Mouse (Mus musculus): ENCODE results near the gene 1700020A23Rik.
"Not testable (repeated sequence)": the region's sequence is repeated elsewhere in the genome, so short reads cannot be mapped to it uniquely, and the experiment has no call there.

The 1700020A23Rik gene

GRCm38 (mm10) chr2:130404939-130405338 lies at the start of gene 1700020A23Rik, which contains the start of gene Gm28372:
Gene 1700020A23Rik (plus strand): TSS chr2:130405259.
Gene Gm28372 (plus strand): TSS chr2:130405239.
- DNase-seq: no peak

DNA sequence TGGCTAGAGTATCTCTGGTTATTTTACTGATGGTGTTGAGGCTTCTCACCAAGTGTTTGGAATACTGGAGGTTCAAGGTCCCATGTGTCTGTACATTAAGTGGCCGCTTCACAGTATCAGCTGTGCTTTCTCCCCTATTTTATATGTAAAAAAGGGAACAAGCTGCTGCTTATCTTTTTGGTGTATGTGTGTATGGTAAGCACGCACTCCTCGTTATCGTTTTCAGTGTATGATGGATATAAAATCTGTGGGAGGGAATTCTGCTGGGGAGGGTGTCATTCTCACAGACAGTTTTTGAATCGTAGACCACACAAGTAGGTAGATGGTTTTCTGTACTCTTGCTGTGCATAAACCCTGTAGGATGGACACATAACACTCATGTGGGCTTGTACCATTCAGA lies 47.5 kb upstream of the 1700020A23Rik start:
- DNase-seq: no peak

DNA sequence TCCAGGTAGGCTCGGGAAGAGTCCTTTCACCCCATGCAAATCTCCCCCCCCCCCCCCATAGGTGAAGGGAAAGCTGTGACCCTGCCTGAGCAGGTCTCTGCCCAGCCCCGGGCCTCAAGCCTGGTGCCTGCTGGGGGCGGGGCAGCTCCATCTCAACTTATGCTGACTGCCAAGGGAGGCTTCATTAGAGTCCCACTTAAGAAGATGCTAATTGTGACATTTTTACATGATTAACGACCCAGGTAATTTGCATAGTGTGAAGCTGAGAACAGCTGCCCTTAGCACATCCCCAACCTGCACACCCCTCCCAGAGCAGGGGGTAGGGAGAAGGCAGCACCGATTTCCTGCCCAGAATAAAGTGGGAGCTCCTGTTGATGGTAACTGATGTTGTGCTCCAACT lies 46.2 kb upstream of the 1700020A23Rik start:
- DNase-seq: no peak

DNA sequence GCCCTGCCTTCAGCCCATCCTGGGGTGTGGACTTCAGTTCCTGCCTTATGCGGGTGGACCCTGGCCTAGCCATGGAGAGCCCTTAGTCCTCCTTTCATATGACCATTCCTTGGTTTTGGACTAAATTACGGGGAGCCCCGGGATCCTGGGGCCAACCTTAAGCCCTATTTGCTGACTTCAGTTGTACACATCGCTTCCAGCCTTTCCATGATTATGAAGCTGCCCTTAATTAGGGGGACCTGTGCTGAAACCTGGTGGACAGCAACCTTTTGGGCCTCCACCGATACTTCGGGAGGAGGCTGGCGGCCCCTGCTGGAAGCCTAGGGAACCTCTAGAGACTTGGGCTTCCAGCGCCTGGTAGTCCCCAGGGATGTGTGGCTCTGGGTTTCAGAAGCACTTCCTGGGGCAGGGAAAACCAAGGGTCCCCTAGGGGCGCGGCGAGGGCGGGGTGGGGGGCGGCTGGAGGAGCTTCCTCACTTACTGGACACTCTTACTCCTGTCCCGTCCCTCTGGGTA lies 42.5 kb upstream of the 1700020A23Rik start:
- peak; percentile 35 for DNase-seq

GRCm38 (mm10) chr2:130365211-130366094 lies 39.6 kb upstream of the 1700020A23Rik start:
- DNase-seq: no peak

GRCm38 (mm10) chr2:130367386-130367785 lies 37.7 kb upstream of the 1700020A23Rik start:
- peak; percentile 30 for DNase-seq

DNA sequence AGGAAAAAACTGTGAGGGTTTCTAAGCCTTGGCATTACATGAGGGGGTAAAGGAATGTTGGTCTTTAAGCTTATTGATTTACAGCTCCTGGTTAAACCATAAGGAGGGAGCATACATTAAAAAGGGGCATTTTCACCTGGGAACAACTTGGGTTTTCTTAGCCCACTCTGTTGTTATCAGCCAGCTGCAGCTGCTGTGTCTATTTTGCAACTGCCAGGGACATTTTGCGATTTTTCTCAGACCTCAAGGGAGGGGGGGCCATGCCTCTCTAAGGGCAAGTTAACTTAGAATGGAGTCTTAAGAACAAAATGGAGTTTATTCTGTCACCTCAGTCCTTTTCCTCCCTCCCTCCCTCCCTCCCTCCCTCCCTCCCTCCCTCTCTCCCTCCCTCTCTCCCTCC lies 32.0 kb upstream of the 1700020A23Rik start:
- DNase-seq: not testable (repeated sequence)

DNA sequence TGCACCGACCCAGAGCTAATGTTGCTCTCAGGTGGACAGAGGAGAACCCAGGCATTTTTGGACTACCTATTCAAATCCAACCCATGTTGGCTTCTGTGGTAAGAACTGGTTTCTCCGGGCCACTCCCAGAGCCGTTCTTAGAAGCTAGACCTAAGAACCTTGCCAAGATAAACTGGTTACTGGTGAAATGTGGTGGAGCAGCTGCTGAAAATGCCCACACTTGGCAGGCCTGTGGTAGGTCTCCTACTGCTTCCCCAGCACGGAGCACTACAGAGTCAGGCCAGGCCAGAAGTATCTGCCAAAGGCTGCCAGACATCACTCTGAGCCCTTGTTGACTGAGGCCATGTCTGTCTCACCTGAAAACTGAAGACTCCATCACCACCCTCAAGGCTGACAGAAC lies 30.1 kb upstream of the 1700020A23Rik start:
- DNase-seq: peak; percentile 30

DNA sequence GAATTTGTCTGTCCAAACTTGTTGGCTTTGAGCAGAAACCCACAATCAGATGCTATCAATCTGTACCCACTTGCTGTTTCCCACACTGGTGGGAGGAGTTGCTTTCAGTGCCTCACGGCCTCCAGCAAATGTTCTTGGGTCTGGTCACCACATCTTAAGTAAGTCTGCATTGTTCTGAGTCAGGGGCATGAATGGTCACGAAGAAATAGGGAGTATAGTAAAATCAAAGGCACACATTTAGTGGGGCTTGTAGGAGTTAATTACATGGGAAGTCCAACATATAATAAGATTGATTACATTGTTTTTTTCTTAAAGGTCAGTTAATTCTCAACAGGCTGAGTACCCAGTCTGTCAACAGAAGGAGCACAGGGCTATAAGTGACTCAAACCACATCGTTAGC lies 21.9 kb upstream of the 1700020A23Rik start:
- no peak for DNase-seq

GRCm38 (mm10) chr2:130383895-130384294 lies 21.2 kb upstream of the 1700020A23Rik start:
- no peak for DNase-seq

- DNase-seq: peak; percentile 45
Observed at GRCm38 (mm10) chr2:130386212-130386611, 18.8 kb upstream of the 1700020A23Rik start.

DNA sequence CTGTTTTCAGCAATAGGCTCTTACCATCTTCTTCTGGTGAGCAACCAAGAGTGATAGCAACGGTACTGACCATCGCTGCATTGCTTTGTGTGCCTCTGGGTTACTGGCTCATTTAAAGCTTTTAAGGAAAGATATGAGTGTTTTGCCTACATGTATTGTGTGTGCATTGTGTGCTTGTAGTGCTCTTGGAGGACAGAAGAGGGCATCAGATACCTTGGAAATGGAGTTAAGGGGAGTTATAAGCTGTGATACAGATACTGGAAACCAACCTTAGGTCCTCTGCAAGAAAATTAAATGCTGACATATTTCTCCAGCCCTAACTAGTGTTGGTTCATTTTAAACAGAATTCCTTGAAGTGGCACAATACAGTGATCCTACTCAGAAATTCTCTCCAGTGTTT lies 16.3 kb upstream of the 1700020A23Rik start:
- peak; percentile 12 for DNase-seq

DNA sequence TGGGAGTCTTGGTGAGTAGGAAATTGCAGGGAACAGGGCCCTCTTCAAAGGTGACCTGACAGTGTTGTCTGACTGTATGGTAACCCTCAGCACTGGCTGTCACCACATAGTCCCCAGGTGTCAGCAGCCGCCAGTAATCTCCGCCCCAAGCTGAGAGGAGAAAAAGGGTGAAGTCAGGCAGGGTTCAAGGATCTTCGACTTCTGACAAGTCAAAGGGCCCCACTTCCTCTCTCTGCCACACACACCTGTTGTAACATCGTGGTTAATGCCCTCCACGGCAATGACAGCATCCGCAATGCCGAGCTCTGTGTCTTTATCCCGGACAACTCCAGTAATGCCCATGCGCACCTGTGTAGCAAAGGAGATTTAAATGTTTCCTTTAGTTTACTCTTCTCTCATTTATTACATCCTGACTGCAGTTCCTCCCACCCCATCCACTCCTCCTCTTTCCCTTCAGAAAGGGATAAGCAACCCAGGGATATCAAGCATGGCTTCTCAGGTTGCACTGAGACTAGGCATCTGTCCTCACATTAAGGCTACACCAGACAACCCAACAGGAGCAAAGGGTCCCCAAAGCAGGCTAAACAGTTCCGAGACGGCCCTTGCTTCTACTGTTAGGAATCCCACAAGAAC lies 13.9 kb upstream of the 1700020A23Rik start:
- no peak for DNase-seq

DNA sequence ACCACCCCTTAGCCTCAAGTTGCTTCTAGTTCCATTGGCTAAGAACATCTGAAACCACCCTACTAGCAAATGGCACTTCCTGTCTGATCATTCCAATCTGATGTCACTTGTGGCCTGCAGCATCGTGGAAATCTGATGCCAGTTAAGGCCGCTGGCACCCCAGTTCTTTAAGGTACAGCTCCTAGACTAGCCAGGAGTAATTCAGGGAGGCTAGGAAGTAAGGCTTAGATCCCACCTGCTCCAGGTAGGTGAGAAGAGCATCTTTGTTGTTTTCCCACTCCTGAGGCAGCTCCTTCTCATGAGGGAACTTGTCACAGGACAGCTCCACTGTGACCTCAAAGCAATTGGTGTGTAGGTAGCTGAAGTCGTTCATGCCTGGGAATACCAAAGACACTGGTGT lies 12.2 kb upstream of the 1700020A23Rik start:
- no peak for DNase-seq

DNA sequence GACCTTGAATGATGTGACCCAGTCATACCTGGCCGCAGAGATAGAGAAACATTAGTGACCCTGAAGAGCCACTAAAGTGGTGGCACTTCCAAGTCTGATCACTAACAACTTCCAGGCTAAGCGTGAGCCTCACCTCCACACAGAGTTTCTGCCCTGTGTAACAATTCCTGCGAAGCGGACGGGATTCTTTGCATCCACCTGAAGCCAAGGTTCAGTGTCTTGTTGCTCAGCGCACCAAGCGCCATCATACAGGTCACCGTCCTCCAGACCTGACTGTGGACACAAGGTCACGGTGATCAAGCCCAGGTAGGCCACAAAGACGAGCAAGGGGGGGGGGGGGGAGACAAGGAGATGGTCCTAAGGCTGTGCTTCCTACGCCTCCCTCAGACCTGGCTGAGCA lies 9.4 kb upstream of the 1700020A23Rik start:
- DNase-seq: no peak

- no peak for DNase-seq
Observed at GRCm38 (mm10) chr2:130397186-130397985, 7.7 kb upstream of the 1700020A23Rik start, which contains the start of gene Cpxm1. Gene Cpxm1 (minus strand): TSS chr2:130397574.

- DNase-seq: peak; percentile 38
Observed at GRCm38 (mm10) chr2:130398091-130398490, 7.0 kb upstream of the 1700020A23Rik start.

DNA sequence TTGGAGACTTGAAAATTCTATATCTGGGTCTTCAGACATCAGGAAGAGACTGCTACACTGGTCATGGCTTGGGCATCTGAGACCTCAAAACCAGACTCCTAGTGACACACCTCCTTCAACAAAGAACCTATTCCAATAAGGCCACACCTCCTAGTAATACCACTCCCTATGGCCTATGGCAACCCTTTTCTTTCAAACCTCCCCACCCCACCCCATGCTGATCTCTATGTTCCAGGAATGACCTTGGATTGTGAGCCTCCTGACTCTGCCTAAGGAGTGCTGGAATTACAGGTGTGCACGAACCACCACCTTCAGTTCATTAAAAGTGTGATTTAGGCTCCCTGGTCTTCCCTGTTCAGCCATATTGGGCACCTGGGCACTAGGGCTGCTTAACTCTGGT lies 5.0 kb upstream of the 1700020A23Rik start:
- DNase-seq: no peak

GRCm38 (mm10) chr2:130401891-130402290 lies 3.2 kb upstream of the 1700020A23Rik start:
- no peak for DNase-seq

DNA sequence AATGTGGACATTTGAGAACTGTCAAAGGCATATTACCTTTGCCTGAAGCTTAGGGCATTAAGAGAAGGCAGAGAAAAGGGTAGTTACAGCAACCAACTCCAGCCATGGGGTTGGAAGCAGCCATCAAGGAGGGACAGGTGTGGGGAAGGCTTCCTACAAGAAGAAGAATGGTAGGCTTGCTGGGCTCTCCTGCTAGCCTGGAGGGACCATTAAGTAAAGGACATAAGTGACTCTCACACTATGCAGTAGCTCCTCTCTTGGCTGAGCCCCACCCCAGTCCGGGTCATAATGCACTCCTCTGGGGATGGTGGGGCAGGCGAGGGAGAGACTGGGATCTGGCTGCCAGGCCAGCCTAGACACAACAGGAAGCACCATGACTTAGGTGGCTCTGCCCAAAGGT lies 1.1 kb downstream of the 1700020A23Rik start, which contains the start of gene Tmem239:
TSS of gene Tmem239 (plus strand) at position 301 of the 400 bp plus-strand sequence.
- no peak for DNase-seq

DNA sequence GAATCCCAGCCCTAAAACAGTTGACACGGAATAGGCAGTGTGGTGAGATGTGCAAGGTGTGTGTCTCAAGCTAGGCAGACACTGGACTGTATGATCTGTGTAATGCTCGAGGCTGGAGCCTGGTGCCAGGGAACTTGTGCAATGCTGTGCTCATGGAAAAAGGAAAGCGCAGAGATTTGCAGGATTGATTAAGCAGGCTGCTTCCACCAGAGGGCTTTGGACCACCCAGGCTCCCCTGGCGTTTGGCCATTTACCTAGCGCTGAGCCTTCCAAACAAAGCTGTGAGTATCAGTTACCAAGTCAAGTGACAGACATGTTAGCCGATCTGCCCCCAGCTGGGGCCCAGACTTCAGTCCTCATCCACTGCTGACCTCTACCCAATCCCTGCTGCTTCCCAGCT lies 3.1 kb downstream of the 1700020A23Rik start:
- no peak for DNase-seq

DNA sequence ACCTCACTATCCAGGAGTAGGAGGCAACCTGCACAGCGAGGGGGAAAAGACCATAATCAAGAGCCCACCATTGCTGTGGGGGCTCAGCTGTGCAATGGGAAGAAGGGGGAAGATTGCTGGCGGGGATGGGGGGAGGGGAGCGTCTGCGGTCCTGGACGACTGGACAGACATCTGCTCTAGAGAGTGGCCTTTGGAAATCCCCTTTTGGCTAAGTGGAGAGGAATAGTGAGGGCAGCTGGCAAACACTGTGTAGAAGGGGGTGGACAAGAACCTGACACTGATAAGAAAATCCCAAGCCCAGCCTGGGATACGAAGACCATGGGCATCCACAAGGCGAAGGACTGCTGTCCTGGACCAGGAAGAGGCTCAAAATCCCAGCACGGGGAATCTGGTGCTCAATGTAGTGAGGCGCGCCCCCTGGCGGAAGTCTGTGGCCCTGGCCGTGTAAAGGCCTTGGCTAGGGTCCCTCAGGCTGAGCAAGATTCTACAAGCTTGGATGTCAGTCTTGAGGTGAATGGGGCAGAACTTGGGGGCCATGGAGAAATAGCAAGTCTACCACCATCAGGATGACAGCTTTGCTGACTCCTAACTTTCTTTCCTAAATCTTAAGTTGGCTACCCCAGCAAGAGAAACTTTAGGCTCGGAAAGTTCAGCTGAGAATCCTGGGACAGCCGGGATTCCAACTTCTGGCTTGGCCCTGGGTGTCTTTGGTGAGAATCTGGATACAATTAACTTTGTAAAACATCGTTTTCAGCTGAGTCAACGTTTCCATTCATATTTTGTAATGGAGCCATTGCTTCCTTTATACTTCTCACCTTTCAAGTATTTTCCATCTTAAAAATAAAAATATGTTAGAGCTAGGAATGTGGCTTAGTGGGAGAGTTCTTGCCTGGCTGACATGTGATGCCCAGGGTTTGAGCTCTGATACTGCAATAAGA lies 6.8 kb downstream of the 1700020A23Rik start:
- peak; percentile 92 for DNase-seq
